Mouse (Mus musculus) spleen, adult 2 months (tissue): ENCODE measurements around the gene Smoc1. TPM values are rescaled to one million over a fixed set of nuclear protein-coding genes. Genes with fewer than 3 reads are reported as not detected.

Experiments
- DNase-seq, 2 experiments: peaks; one replicate each; pipeline versions ENCODE4 v3.0.0 to v3.0.0-alpha.2; 2012 to 2021; ENCODE audit warnings: low spot score in 2 of 2, low read depth in 1 of 2
- H3K27ac ChIP-seq: fragments of 200-500 bp; 2 replicates; pipeline ENCODE4 v1.5.1; 2012; ENCODE audit warnings: low read length, inconsistent platforms; ENCODE audit not compliant: insufficient read depth
- H3K27me3 ChIP-seq: fragments of 200-500 bp; 2 replicates; pipeline ENCODE4 v1.6.1; 2012; ENCODE audit warnings: mild to moderate bottlenecking, moderate library complexity, low read length, inconsistent platforms; ENCODE audit not compliant: control insufficient read depth, insufficient read depth
- H3K36me3 ChIP-seq: fragments of 200-500 bp; 2 replicates; pipeline ENCODE4 v1.6.1; 2012; ENCODE audit warnings: mild to moderate bottlenecking, low read length, inconsistent platforms; ENCODE audit not compliant: control insufficient read depth, insufficient read depth
- H3K4me1 ChIP-seq: fragments of 200-500 bp; 2 replicates; pipeline ENCODE4 v1.6.1; 2011; ENCODE audit warnings: inconsistent platforms; ENCODE audit not compliant: control insufficient read depth, insufficient read depth, insufficient read length
- H3K4me3 ChIP-seq: fragments of 200-500 bp; 2 replicates; pipeline ENCODE4 v1.5.1; 2011; ENCODE audit warnings: mild to moderate bottlenecking, inconsistent platforms; ENCODE audit not compliant: insufficient read depth, insufficient read length; ENCODE audit errors: extremely low read depth
- CTCF ChIP-seq: fragments of 200-500 bp; IDR thresholded peaks from 2 replicates; pipeline ENCODE4 v1.5.1; 2011; ENCODE audit warnings: mild to moderate bottlenecking, inconsistent platforms; ENCODE audit not compliant: insufficient read depth, insufficient read length, insufficient replicate concordance; ENCODE audit errors: extremely low read depth
- POLR2A ChIP-seq: fragments of 200-500 bp; IDR thresholded peaks from 2 replicates; pipeline ENCODE4 v1.6.1; 2011; ENCODE audit warnings: low read depth, low read length, inconsistent platforms
- WGBS: fragments of 180-500 bp; shearing (Covaris S2); methylation state at CpG from one replicate; pipeline ENCODE4 v1.1.7; 2018; 5-methylcytosine and 5-hydroxymethylcytosine counted together
- polyA plus RNA-seq: library from polyadenylated mRNA; depleted of rRNA; stranded (reverse); fragments of >200 nt; gene quantifications from 2 replicates; pipeline ENCODE4 v1.2.3, GENCODE M21; 2012

Gene Smoc1
- polyA plus RNA-seq, 1 experiment: 0.51 TPM

- TF ChIP-seq POLR2A (no peak), CTCF (no peak)
- no peaks in the 10 kb centered on the region for H3K27me3 ChIP-seq
- WGBS: 75% methylated on average over 4 of the region's 4 CpGs
- H3K36me3 ChIP-seq: no peaks in the 10 kb centered on the region
- no peak overlapping the region for H3K4me3 ChIP-seq
- no peak for DNase-seq
- H3K4me1 ChIP-seq: no peaks in the 10 kb centered on the region
- H3K27ac ChIP-seq: no peak overlapping the region
Observed at GRCm38 (mm10) chr12:81133055-81133665, 106.6 kb downstream of the Smoc1 start.

DNA sequence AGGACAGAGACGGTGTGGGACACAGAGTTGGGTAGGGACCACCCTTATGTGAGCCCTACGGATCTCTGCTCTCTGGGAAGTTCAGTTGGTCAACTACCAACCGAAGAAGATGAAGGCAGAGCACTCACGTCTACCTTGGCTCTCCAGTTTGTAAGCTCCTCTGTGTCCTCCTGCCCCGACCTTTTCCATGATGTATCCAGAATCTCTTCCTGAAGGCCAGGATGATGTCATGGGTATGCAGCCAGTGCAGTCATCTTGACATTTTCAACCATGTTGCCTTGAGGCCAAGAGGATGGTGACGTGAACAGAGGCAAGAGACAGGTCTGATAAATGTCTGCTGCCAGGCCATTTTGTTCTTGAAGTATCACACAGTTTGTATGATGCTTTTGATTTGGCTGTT lies 111.6 kb downstream of the Smoc1 start:
- H3K27ac ChIP-seq: no peak overlapping the region
- WGBS: 88% methylated on average over 6 of the region's 6 CpGs
- DNase-seq: no peak
- no peaks in the 10 kb centered on the region for H3K4me1 ChIP-seq
- H3K27me3 ChIP-seq: no peaks in the 10 kb centered on the region
- H3K4me3 ChIP-seq: no peak overlapping the region
- no peaks in the 10 kb centered on the region for H3K36me3 ChIP-seq
- TF ChIP-seq POLR2A: no peak
- TF ChIP-seq CTCF: no peak

- Histone ChIP-seq H3K36me3 (no peaks in the 10 kb centered on the region), H3K4me3 (no peak overlapping the region), H3K27ac (no peak overlapping the region), H3K27me3 (no peaks in the 10 kb centered on the region), H3K4me1 (no peaks in the 10 kb centered on the region)
- TF ChIP-seq POLR2A: no peak
- TF ChIP-seq CTCF: no peak
- no peak for DNase-seq
- WGBS: 90% methylated on average over 6 of the region's 6 CpGs
Observed at GRCm38 (mm10) chr12:81139463-81139862, 112.9 kb downstream of the Smoc1 start.

- Histone ChIP-seq H3K27ac (no peak overlapping the region), H3K36me3 (no peaks in the 10 kb centered on the region), H3K4me3 (no peak overlapping the region), H3K27me3 (no peaks in the 10 kb centered on the region), H3K4me1 (no peaks in the 10 kb centered on the region)
- DNase-seq: no peak
- TF ChIP-seq CTCF: no peak
- no peak for TF ChIP-seq POLR2A
- 66% methylated on average over 9 of the region's 9 CpGs for WGBS
Observed at GRCm38 (mm10) chr12:81140594-81141328, 114.2 kb downstream of the Smoc1 start.

DNA sequence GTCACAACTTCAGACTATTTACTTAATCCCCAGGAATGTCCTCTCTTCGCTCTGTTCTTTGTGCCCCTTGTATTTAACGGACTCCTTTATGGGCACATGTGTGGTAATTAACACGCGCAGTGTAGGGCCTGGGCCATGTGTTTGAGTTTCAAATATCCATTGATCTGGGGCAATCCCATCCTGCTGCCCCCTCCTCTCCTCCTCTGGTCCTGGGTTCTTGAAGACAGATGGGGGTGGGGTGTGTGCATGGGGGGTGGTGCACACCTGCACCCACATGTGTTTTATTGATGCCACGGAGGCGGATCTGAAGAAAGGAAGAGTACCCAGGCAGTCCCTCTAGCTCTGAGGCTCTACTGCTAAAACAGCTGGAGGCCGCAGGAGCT lies 114.7 kb downstream of the Smoc1 start:
- WGBS: 84% methylated on average over 7 of the region's 7 CpGs
- no peak overlapping the region for H3K27ac ChIP-seq
- H3K27me3 ChIP-seq: no peaks in the 10 kb centered on the region
- no peaks in the 10 kb centered on the region for H3K4me1 ChIP-seq
- TF ChIP-seq POLR2A: no peak
- TF ChIP-seq CTCF: no peak
- no peak overlapping the region for H3K4me3 ChIP-seq
- no peak for DNase-seq
- H3K36me3 ChIP-seq: no peaks in the 10 kb centered on the region

DNA sequence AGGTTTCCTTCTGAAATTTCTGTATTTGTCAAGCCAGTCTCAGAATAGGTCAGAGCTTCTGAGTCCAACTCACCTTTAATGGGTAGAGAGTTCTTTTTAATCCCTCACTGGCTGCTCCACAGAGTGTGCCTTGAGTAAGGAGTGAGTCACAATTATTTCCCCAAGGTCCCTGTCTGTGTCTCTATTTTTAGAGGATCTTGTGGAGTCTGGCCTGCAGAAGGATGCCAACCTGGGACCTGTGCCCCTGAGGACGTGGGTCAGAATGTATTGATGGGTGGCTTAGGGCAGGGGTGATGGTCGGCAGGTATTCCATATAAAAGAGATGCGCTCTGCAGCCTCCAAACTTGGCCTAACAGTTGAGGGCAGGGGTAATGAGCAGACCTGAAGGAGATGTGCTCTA lies 115.6 kb downstream of the Smoc1 start:
- Histone ChIP-seq H3K27ac (no peak overlapping the region), H3K4me1 (no peaks in the 10 kb centered on the region), H3K4me3 (no peak overlapping the region), H3K36me3 (no peaks in the 10 kb centered on the region), H3K27me3 (no peaks in the 10 kb centered on the region)
- no peak for DNase-seq
- WGBS: 87% methylated on average over 3 of the region's 3 CpGs
- TF ChIP-seq POLR2A (no peak), CTCF (no peak)

- no peaks in the 10 kb centered on the region for H3K36me3 ChIP-seq
- H3K27me3 ChIP-seq: no peaks in the 10 kb centered on the region
- no peak for TF ChIP-seq POLR2A
- H3K4me1 ChIP-seq: no peaks in the 10 kb centered on the region
- no peak overlapping the region for H3K27ac ChIP-seq
- no peak for DNase-seq
- H3K4me3 ChIP-seq: no peak overlapping the region
- WGBS: 76% methylated on average over 10 of the region's 10 CpGs
Observed at GRCm38 (mm10) chr12:81144201-81144600, 117.6 kb downstream of the Smoc1 start.
